Mouse (Mus musculus) heart, embryonic 12.5 days (tissue): Measurements from ENCODE around the gene Kyat1. TPM values are rescaled to one million over a fixed set of nuclear protein-coding genes. Genes with fewer than 3 reads are reported as not detected.

ENCODE experiments used
- ATAC-seq: fragments of 200-750 bp; cut with Nextera tagmentation; 2 replicates; pipeline ENCODE4 v1.8.0; 2017; ENCODE audit warnings: moderate TSS enrichment, moderate library complexity; ENCODE audit not compliant: insufficient number of reproducible peaks, low FRiP score
- H3K27ac ChIP-seq: fragments of 300-500 bp; sonication (generic); 2 replicates; pipeline ENCODE4 v1.5.1; 2016; ENCODE audit warnings: mild to moderate bottlenecking, moderate library complexity; ENCODE audit not compliant: poor library complexity, severe bottlenecking
- H3K27me3 ChIP-seq: fragments of 300-500 bp; sonication (generic); replicated peaks from 2 replicates; pipeline ENCODE4 v1.6.1; 2016; ENCODE audit warnings: mild to moderate bottlenecking, moderate library complexity
- H3K36me3 ChIP-seq: fragments of 300-500 bp; sonication (generic); 2 replicates; pipeline ENCODE4 v1.6.1; 2016; ENCODE audit warnings: mild to moderate bottlenecking, moderate library complexity
- H3K4me1 ChIP-seq: fragments of 300-500 bp; sonication (generic); replicated peaks from 2 replicates; pipeline ENCODE4 v1.6.1; 2016; ENCODE audit warnings: mild to moderate bottlenecking
- H3K4me2 ChIP-seq: fragments of 300-500 bp; sonication (generic); 2 replicates; pipeline ENCODE4 v1.6.1; 2016; ENCODE audit warnings: mild to moderate bottlenecking, moderate library complexity
- H3K4me3 ChIP-seq: fragments of 300-500 bp; sonication (generic); 2 replicates; pipeline ENCODE4 v1.5.1; 2016; ENCODE audit warnings: mild to moderate bottlenecking
- H3K9ac ChIP-seq: fragments of 300-500 bp; sonication (generic); 2 replicates; pipeline ENCODE4 v1.6.1; 2016; ENCODE audit warnings: mild to moderate bottlenecking, moderate library complexity
- H3K9me3 ChIP-seq: fragments of 300-500 bp; sonication (generic); replicated peaks from 2 replicates; pipeline ENCODE4 v1.6.1; 2016; ENCODE audit warnings: mild to moderate bottlenecking, moderate library complexity
- WGBS: fragments of 180-500 bp; shearing (Covaris S2); methylation state at CpG from one replicate; pipeline ENCODE4 v1.1.7; 2016; 5-methylcytosine and 5-hydroxymethylcytosine counted together
- polyA plus RNA-seq: library from polyadenylated mRNA; unstranded; fragments of >200 nt; fragmentation: Nextera tagmentation; extraction: Ambion mirVana; gene quantifications from 2 replicates; pipeline ENCODE4 v1.2.1, GENCODE M21; 2016

The Kyat1 gene
- polyA plus RNA-seq, 1 experiment from 2014 or later, result 14.0 TPM

DNA sequence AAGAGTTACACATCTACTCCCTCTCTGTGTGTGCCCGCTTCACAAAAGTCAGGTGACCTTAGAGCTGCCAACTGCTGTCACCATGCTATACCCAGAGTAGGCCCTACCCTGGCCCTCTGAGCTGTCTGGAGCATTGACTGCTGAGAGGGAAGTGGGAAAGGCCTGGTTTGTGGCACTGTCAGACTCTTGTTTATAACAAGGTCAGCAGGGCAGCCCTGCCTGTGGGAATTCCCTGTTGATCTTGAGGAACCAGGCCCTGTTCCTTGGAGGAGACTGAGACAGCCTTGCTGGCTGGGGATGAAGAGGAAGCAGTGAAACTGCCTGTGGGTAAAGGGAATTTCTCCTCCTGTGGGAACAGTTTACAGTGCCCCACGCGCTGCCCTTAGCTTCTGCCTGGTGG lies 9.1 kb upstream of the Kyat1 start:
- no peak for ATAC-seq
- peaks cover 6% of the 10 kb centered on the region; the same call in 1 of the 2 replicates for H3K9me3 ChIP-seq
- no peak overlapping the region for H3K9ac ChIP-seq
- H3K4me3 ChIP-seq, result no peak overlapping the region
- H3K4me2 ChIP-seq, result no peak overlapping the region
- 68% methylated on average over 3 of the region's 3 CpGs for WGBS
- H3K4me1 ChIP-seq, result no peaks in the 10 kb centered on the region
- H3K36me3 ChIP-seq, result no peaks in the 10 kb centered on the region
- H3K27ac ChIP-seq, result peak overlapping the region; percentile 8; the same call in 1 of the 2 replicates
- H3K27me3 ChIP-seq, result no peaks in the 10 kb centered on the region

DNA sequence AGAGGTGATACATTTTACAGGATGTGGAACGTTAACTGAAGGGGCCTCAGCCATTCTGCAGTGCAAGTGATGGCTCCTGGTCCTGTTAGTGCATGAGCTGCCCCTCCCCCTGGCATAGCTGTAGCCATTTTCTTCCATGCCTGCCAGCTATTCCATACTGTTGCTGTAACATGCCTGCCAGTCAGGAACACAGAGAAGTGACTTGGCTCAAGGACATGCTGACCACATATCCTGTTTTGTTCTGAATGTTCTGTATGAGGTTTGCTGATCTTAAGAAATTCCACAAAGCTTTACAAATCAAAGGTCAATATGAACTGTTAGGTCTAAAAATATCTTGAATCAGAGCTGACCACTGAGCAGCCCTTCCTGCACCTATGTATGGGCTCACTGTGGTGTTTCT lies 7.3 kb upstream of the Kyat1 start:
- H3K9me3 ChIP-seq, result peaks cover 2% of the 10 kb centered on the region; the same call in 1 of the 2 replicates
- no peaks in the 10 kb centered on the region for H3K27me3 ChIP-seq
- no peaks in the 10 kb centered on the region for H3K36me3 ChIP-seq
- H3K27ac ChIP-seq, result no peak overlapping the region
- H3K9ac ChIP-seq, result no peak overlapping the region
- no peak overlapping the region for H3K4me3 ChIP-seq
- 75% methylated on average over 1 of the region's 1 CpGs for WGBS
- H3K4me1 ChIP-seq, result no peaks in the 10 kb centered on the region
- no peak overlapping the region for H3K4me2 ChIP-seq
- ATAC-seq, result no peak

DNA sequence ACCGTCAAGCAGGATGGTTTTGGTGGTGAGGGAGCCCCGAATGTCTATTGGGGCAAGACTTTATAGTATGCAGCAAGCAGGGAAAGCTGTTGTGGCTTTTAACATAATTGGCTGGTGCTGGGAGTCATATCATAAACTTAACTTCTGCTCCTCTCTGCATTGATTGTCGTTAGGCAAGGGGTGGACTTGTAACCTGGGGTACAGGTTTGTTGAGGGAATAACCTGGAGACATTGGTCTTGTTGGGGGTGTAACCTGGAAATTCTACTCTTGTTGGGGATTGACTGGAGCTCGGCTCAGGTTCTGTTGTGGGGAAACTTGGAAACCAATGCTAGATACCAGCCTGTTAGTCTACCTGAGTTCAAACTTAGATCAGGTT lies 6.5 kb upstream of the Kyat1 start:
- H3K4me1 ChIP-seq, result no peaks in the 10 kb centered on the region
- no peak for ATAC-seq
- H3K9me3 ChIP-seq, result no peaks in the 10 kb centered on the region
- no peak overlapping the region for H3K27ac ChIP-seq
- H3K27me3 ChIP-seq, result no peaks in the 10 kb centered on the region
- no peaks in the 10 kb centered on the region for H3K36me3 ChIP-seq
- H3K4me3 ChIP-seq, result no peak overlapping the region
- WGBS, result 65% methylated on average over 4 of the region's 4 CpGs
- no peak overlapping the region for H3K4me2 ChIP-seq
- H3K9ac ChIP-seq, result no peak overlapping the region

DNA sequence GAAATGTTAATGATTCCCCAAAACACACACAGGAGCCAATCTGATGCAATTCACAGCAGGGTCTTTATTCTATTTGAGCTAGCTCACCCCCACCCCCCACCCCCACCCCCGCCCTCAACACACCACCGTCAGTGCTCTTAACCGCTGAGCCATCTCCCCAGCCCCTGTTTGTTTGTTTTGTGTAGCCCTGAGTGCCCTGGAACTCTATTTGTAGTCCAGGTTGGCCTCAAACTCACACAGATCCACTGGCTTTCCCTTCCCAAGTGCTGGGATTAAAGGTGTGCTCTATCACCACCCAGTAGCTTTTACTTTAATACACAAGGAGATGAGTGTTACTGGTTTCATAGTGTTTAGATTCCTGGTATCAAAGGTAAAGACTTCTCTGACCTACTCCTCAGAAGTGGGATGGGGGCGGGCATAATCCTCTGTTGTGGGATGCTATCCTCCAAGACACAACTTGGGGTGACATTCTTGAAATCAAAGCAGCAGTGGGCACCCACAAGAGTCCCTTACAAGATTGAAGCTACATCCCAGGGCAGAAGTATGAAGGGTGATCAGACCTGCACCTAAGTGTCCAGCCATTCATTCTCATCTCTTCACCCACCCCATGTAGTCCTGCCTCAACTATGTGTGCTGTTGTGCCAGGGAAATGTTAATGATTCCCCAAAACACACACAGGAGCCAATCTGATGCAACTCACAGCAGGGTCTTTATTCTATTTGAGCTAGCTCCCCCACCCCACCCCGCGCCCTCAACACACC lies 5.9 kb upstream of the Kyat1 start:
- Histone ChIP-seq H3K27ac (no peak overlapping the region), H3K4me3 (no peak overlapping the region), H3K4me2 (no peak overlapping the region), H3K9ac (no peak overlapping the region), H3K9me3 (no peaks in the 10 kb centered on the region), H3K27me3 (no peaks in the 10 kb centered on the region), H3K4me1 (peaks cover 2% of the 10 kb centered on the region), H3K36me3 (no peaks in the 10 kb centered on the region)
- ATAC-seq, result no peak
- 70% methylated on average over 6 of the region's 6 CpGs for WGBS

DNA sequence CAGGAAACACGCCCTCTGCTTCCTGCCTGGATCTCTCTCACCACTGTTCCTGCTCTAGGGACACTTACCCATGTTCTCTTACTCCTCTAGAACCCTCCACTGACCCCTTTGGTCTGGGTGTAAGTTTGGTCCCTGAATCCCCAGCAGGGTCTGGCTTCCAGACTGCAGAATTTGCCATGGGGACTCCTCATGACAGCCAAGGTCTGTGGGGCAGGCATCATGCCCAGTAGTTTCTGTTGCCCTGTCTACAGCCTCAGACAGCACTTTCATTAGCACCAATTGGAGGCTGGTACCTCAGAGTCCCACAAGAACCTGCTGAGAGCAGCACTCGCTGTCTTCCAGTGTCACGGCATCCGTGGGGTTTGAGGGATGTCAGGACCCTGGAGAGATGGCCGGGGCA lies 2.2 kb upstream of the Kyat1 start:
- H3K4me3 ChIP-seq, result no peak overlapping the region
- H3K36me3 ChIP-seq, result no peaks in the 10 kb centered on the region
- H3K4me2 ChIP-seq, result no peak overlapping the region
- 54% methylated on average over 5 of the region's 5 CpGs for WGBS
- ATAC-seq, result no peak
- H3K4me1 ChIP-seq, result peaks cover 13% of the 10 kb centered on the region
- no peaks in the 10 kb centered on the region for H3K27me3 ChIP-seq
- H3K9me3 ChIP-seq, result no peaks in the 10 kb centered on the region
- H3K27ac ChIP-seq, result no peak overlapping the region
- no peak overlapping the region for H3K9ac ChIP-seq

DNA sequence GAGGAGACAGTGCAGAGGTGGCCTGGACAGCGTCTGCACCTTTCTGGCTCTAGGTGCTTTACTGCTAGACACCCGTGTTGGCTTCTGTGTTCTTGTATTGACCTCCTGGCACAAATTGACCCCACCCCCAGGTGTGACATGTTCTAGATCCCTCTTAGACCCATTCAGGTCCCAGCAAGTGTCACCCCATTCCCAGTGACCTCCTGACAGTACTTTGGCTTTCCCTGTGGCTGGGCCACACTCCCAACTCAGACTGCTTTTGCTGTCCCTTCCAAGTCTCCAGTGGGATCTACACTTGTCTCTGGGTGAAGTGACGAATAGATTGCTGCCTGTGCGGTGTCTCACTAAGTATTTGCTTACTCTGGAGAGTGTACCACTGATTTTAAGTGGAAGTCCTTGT lies 1.8 kb upstream of the Kyat1 start:
- Histone ChIP-seq H3K27me3 (no peaks in the 10 kb centered on the region), H3K9ac (no peak overlapping the region), H3K4me1 (peaks cover 13% of the 10 kb centered on the region), H3K4me2 (no peak overlapping the region), H3K36me3 (no peaks in the 10 kb centered on the region), H3K9me3 (no peaks in the 10 kb centered on the region), H3K4me3 (no peak overlapping the region), H3K27ac (no peak overlapping the region)
- WGBS, result 72% methylated on average over 4 of the region's 4 CpGs
- ATAC-seq, result no peak

DNA sequence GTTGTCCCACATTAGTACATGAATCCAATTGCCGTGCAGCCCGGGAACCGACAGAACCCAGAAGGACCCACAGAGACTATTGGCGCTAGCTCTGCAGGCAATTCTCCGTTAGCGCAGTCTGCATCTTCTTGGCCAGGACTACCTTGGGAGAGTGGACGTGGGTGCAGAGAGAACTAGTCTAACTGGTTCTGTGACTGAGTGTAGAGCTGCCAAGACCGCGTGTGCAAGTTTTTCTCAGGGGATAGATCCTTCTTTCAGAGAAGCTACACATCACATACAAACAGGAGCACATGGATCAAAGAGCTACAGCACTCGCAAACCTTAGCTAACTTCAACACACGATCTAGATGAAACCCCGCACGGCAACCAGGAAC lies 405 bp downstream of the Kyat1 start:
- Histone ChIP-seq H3K36me3 (no peaks in the 10 kb centered on the region), H3K9ac (peak overlapping the region; percentile 83), H3K4me1 (peaks cover 22% of the 10 kb centered on the region), H3K4me3 (peak overlapping the region; percentile 80), H3K4me2 (peak overlapping the region; percentile 88), H3K27ac (peak overlapping the region; percentile 79), H3K27me3 (no peaks in the 10 kb centered on the region), H3K9me3 (no peaks in the 10 kb centered on the region)
- peak; percentile 64 for ATAC-seq
- 2% methylated on average over 13 of the region's 13 CpGs for WGBS

DNA sequence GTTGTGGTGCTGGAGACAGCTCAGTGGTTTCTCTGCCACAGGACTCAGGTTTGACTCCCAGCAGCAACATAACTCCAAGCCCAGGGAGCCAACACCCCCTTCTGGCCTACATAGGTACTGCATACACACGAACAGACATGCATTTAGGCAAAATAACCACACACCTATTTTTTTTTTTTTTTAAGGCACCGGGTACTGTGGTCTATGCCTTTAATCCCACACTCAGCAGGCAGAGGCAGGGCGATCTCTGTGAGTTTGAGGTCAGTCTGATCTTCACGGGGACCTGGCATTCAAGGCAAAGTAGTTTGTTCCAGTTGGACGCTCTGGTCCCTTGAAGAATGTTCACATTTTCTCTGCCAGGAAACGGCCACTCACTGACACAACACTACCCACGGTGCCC lies 2.2 kb downstream of the Kyat1 start:
- Histone ChIP-seq H3K9ac (no peak overlapping the region), H3K27ac (no peak overlapping the region), H3K4me2 (no peak overlapping the region), H3K9me3 (no peaks in the 10 kb centered on the region), H3K27me3 (no peaks in the 10 kb centered on the region), H3K4me1 (peaks cover 27% of the 10 kb centered on the region), H3K4me3 (no peak overlapping the region), H3K36me3 (no peaks in the 10 kb centered on the region)
- no peak for ATAC-seq
- 72% methylated on average over 7 of the region's 7 CpGs for WGBS

- Histone ChIP-seq H3K4me1 (peaks cover 29% of the 10 kb centered on the region), H3K36me3 (no peaks in the 10 kb centered on the region), H3K4me3 (no peak overlapping the region), H3K9ac (peak overlapping the region; percentile 43), H3K9me3 (no peaks in the 10 kb centered on the region), H3K4me2 (peak overlapping the region; percentile 5; the same call in 1 of the 2 replicates), H3K27ac (peak overlapping the region; percentile 52; the same call in 1 of the 2 replicates), H3K27me3 (no peaks in the 10 kb centered on the region)
- ATAC-seq, result no peak
- WGBS, result 48% methylated on average over 5 of the region's 5 CpGs
Measured at GRCm38 (mm10) chr2:30200388-30200925, 5.2 kb downstream of the Kyat1 start.

- Histone ChIP-seq H3K27ac (no peak overlapping the region), H3K4me3 (no peak overlapping the region), H3K4me1 (peaks cover 29% of the 10 kb centered on the region), H3K27me3 (no peaks in the 10 kb centered on the region), H3K9me3 (no peaks in the 10 kb centered on the region), H3K9ac (no peak overlapping the region), H3K4me2 (no peak overlapping the region), H3K36me3 (no peaks in the 10 kb centered on the region)
- WGBS, result 35% methylated on average over 1 of the region's 1 CpGs
- ATAC-seq, result no peak
Measured at GRCm38 (mm10) chr2:30199984-30200383, 5.7 kb downstream of the Kyat1 start.

DNA sequence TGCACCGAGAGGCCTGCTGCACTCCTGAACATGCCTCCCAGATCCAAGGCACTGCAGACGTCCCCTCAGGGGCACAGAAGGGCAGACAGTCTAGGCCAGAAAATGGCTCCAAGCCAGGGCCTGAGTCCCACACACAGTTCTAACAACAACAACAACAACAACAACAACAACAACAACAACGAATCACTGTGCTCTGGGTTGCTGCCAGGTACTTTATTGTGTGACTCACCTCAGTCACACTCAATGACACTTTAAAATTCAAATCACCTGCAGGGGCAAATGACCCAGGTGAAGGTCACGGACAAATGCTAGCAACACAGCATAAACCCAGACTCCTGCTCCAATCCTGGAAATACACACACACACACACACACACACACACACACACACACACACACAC lies 7.6 kb downstream of the Kyat1 start:
- Histone ChIP-seq H3K9me3 (no peaks in the 10 kb centered on the region), H3K36me3 (no peaks in the 10 kb centered on the region), H3K4me2 (no peak overlapping the region), H3K4me3 (no peak overlapping the region), H3K27me3 (no peaks in the 10 kb centered on the region), H3K27ac (no peak overlapping the region), H3K4me1 (peaks cover 24% of the 10 kb centered on the region), H3K9ac (no peak overlapping the region)
- 67% methylated on average over 4 of the region's 4 CpGs for WGBS
- ATAC-seq, result no peak

- H3K4me2 ChIP-seq, result no peak overlapping the region
- H3K27me3 ChIP-seq, result no peaks in the 10 kb centered on the region
Measured at GRCm38 (mm10) chr2:30194656-30195055, 11.0 kb downstream of the Kyat1 start.

More at GRCm38 (mm10) chr2:30194656-30195055, 11.0 kb downstream of the Kyat1 start:
- Histone ChIP-seq H3K9ac (no peak overlapping the region), H3K36me3 (peaks cover 4% of the 10 kb centered on the region; the same call in 1 of the 2 replicates), H3K27ac (no peak overlapping the region), H3K4me1 (peaks cover 9% of the 10 kb centered on the region; the same call in 1 of the 2 replicates), H3K9me3 (no peaks in the 10 kb centered on the region), H3K4me3 (no peak overlapping the region)
- 72% methylated on average over 3 of the region's 3 CpGs for WGBS
- no peak for ATAC-seq
